Mouse (Mus musculus) left cerebral cortex, adult 11 months (tissue): ENCODE results near the gene Amot.

ENCODE experiments used
- DNase-seq: peaks from one replicate; pipeline ENCODE4 v3.0.0; 2022; ENCODE audit warnings: low spot score

The Amot gene

DNA sequence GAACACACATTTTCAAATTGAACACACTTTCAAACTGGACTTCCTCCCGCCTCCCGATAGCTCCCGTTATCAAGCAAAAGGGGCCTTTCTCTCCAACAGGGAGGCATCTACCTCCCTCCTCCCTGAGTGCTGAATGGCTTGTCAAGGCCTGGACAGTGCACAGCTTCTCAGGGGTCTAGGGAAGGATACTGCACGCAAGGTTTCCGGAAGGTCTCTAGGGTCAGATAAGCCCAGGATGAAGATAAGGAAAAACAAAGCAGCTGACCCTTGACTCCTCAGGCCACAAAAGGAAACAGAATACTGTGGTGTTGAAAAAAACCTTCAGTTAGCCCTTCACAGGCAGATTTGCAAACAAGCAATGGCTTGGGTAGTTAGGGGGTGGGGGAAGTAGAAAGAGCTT lies 22.6 kb downstream of the Amot start:
- no peak for DNase-seq

DNA sequence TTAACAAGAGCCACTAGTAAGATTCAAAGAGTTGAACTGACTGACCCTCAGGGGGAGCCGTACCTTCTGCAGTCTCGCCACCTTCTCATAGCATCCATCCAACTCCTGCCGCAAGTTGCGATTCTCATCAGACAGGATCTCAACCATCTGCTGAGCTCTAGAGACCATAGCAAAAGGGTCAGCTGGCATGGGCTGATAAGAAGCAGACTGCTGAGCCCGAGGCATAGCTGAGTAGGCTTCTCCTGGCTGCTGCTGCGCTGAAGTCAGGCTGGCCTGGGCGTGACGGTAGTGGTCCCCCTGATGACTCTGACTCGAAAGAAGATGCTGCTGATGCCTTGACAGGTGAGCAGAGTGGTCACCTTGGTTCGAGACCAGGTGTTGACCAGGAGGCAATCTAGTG lies 25.0 kb downstream of the Amot start:
- no peak for DNase-seq

DNA sequence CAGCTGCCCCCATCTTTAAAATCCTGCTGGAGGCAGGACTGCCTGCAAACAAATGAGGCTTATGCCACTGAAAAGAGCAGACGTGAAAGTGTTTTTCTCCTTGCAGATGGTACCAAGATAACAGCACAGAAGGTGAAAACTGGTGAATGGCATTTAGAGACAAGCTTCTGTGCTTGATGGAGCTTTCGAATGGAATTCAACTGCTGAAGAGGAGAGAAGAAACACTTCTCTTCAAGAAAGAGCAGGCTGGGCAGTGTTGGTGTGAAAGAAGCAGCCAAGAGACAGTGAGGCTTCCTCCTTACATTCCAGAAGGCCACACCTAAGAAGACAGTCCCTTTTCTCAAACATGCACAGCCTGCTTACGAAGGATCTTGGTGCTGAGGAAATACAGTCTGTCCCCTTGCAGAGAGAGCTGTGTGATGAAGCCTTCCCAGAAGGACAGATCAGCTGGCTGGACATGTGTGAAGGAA lies 27.2 kb downstream of the Amot start:
- no peak for DNase-seq

DNA sequence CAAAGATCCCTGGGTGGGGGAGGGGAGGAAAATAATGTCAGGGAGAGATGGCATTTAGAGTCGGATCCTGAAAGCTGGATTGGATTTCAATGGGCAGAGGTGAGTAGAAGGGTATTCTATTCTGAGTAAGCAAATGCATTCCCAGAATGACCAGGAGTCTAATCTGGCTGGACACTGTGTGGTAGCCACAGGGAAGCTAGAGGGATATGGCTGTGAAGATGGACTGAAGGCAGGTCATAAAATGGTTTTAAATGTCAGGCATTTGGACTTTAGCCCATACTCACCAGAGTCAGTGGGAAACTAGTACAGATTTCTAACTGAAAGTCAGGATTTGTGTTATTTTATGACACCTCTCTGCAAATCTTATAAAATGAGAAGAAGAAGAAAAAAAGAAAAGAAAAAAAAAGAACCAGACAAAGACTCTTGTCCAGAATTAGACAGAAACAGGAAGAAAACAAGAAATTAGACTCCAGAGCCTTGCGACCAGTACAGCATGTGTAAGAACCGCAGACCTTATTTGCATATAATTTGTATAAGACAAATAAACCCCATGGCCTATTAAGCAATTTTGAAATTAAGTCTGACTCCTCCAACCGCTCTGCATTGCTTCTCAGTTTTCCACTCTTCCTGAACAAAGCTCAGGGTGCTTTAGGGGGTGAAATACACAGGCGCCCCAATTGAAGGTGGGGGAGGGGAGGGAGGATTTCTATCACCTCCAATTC lies 27.8 kb downstream of the Amot start:
- DNase-seq: no peak

DNA sequence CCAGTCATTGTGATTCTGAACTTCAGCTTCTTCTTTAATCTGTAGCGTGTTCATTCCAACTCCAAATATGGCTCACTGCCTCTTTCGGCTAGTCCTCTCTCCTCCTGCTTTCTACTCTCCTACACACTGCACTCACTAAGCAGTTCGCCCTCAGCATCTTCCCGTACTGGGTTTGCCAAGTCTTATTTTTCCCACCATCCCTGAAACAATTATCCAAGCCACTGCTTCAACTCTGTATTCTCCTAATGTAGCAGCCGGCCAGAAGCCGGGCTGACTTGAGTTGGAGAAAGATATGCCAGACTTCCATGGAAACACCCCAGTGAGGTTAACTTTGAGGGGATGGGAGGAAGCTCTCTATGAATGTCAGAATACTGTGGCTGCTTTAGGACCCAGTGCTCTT lies 36.7 kb downstream of the Amot start:
- DNase-seq: no peak

DNA sequence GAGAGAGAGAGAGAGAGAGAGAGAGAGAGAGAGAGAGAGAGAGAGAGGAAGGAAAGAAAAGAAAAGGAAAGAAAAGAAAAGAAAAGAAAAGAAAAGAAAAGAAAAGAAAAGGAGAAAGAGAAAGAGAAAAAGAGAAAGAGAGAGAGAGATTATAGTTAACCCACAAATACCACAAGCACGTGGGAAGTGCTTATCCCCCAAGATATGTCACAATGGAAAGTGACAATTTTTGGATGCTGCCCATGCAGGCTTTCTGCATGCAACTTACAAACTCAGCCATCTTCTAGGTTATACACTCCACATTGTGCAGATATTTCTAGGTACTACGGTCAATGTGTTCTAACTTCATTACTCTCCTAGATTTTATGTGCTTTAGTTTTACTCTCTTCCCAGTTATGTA lies 41.5 kb downstream of the Amot start:
- DNase-seq: no peak

DNA sequence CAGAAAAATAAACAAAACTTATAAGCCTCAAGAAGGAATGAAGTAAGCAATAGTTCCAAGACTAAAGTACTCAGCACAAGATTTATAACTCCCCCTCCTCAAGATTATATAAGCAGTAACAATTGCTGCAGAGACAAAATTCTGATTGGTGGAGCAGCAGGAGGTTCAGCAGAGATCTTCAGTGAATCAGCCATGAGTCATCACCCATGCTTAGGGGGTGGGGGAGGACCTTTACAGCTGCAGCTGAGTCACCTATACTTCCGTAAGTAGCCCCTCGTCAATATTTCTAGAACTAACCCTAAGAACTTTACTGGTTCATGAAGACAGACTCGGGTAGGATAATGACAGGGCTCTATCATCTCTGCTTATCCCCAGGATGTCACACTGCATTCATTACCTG lies 43.6 kb downstream of the Amot start:
- DNase-seq: no peak

DNA sequence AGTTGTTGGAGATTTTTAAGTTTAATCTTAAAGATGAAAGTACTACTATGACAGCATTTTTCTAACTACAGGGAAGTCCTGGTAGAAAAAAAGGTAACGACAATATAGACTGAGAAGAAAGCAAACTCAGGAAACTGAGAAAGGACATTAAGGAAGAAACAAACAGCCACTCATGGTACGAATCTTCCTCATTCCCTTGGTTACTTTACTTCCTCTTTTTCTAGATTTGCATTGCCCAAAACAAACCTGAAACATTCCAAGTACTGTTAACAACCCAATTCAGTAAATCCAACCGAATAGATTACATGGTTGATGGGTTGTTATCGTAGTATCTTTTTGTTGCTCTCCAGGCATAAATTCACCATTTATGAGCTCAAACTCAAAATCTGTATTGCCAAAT lies 48.7 kb downstream of the Amot start:
- no peak for DNase-seq

DNA sequence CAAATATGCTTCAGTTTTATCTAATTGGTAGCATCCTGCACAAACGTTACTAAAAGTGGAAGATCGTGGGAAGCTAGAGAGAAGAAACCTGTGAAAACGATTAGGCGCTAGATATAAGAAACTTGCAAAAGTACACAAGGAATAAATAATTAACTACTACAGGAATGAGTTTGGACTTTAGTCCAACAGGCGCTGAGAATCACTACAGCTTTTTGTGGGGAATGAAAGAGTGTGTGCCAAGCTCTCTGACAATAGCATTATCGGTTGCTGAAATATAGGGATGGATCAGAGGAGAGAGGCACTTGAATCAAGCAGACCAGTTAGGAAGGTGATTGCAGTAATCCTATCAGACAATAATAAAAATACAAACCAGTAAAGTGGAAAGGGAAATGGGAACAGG lies 49.4 kb downstream of the Amot start:
- DNase-seq: no peak

DNA sequence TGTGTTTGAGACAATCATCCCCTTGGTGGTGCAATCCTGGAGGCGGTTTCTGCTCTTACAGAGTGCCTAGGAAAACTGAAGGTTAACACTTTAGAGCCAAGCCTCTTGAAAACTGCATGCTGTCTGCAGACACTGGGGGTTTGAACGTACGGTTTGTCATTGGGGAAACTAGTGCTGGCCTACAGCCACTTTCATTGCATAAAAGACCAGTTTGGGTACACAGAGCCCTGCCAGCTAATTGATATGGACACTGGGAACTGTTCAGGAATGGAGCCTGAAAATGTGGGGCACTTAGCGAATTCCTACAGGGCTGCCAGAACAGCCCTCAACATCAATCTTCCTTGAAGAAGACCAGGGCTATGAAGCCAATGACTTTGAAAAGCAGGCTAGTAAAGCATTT lies 50.2 kb downstream of the Amot start:
- DNase-seq: no peak

DNA sequence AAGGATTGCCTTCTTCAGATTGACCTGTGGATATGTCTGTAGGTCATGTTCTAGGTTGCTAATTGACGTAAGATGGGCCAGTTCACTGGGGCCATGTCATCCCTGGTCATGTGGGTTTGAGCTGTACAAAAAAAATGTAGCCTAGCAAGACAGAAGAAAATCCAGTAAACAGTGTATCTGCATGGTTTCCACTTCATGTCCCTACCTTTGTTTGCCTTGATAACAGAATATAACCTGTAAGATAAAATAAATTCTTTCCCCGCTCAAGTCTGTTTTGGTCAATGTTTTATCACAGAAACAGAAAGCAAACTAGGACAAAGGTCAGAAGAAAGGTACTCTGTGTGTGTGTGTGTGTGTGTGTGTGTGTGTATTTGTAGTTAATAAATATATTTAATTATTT lies 63.5 kb downstream of the Amot start:
- no peak for DNase-seq

DNA sequence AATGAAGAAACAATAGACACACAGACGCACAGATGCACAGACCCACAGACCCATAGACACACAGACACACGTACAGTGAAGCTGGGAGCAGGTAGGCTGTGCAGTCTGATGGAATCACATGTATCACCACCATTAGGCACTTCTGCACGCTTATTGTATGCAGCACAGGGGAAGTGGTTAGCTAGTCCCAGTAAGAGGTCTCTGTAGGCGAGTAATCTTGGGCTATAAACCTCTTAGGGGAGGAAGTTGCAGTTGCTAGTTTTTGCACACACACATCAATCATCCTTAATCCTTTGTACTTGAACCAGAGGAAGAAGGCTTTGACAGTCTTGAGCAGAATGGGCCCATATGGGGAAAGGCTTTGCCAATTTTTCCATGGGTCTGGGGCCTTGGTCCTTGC lies 71.3 kb downstream of the Amot start:
- DNase-seq: no peak

DNA sequence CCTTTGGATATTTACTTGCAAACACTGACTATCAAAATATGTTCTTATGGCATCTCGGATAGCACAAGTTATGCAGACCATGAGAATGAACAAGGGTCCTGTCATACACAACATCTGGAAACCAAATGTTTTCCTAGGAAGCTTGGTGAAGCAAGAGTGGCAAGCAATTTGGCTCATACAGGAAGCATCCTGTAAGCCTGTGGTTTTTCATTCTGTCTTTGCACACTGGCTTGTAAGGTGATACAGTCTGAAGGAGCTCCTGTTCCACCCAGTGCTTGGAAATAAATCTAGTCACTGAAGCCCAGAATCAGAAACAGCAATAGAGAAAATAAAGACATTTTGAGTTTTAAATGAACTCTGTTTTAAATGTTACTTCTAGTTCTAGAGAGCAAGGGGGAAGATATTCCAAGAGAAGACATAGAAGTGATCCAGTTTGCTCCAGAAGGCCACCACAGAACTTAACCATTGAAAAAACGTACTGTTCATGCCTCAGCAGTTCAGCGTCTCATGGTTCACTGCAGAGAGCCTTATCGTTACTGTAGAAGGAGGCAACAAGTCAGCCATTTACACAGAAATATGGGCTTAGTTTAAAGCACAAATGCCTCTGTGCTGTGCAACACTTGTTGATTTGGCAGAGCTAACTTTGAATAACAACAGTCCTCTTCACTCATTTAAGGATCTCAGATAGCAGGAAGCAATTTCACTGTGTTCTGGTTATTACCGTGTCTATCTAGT lies 74.0 kb downstream of the Amot start:
- no peak for DNase-seq

DNA sequence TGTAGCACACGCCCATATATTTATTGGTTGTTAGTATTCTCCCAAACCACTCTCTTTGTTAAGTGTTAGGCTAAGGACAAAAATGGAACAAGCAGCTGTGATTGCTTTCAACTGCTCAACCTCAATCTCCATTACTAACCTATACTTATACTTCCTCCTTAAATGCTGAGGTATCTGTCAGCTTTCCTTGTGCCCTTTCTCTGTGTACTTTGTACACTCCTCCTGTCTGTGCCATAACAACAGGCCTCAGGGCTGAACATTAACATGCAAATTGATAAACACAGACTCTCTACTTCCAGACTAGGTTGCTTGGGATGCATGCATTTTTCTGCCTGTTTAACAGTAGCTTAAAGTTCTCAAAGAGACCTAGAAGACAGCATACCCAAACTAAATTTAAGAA lies 76.2 kb downstream of the Amot start:
- no peak for DNase-seq

DNA sequence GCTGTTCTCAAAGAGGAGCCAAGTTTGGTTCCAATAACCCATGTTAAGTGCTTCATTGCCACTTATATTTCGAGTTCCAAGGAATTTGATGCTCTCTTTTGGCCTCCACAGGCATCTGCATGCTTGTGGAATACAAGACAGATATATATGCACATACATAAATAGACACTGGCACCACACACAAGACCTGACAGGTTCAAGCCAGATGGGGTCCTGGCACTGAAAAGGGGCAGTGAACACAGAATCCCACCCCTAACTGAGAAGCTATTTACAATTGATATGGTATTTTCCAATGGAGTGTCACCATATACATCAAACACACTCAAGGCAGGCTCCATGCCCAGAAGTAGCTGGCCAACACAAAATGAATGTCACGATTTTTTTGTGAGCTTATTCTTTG lies 81.0 kb downstream of the Amot start:
- DNase-seq: no peak

DNA sequence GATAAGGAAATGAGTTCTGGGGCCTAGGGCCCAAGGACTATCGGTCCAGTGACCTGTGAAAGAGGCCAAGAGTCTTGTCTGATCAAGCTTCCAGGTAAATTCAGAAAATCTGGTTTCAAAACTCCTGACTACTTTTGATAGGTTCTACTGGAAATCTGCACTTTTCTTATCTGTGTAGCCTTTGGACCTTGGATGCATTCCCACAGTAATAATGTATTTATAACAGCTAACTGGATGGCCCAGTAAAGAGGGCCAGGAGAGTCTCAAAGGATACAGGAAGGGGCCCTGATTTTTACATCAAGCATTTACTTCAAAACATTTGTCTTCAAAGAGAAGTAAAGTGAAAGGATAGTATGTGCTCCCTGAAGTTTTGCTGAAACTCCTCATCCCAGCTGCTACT lies 90.7 kb downstream of the Amot start:
- no peak for DNase-seq

DNA sequence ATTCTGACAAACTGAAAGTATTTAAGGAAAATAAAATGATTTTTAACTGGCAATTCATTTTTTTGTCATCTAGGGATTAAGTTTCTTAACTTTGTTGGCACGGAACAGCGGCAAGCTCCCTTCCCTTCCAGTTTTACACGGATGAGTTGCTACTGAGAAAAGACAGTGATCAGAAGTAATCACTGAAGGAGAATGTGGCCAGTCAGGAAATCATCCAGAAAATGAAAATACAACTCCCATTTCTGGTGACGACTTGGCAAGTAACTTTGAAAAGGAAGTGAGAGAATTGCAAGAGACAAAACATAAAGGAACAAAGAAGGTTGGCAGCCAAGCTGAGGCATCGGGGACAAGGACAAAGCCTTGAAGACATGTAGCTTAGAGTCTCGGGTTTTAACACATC lies 93.6 kb downstream of the Amot start:
- DNase-seq: no peak

DNA sequence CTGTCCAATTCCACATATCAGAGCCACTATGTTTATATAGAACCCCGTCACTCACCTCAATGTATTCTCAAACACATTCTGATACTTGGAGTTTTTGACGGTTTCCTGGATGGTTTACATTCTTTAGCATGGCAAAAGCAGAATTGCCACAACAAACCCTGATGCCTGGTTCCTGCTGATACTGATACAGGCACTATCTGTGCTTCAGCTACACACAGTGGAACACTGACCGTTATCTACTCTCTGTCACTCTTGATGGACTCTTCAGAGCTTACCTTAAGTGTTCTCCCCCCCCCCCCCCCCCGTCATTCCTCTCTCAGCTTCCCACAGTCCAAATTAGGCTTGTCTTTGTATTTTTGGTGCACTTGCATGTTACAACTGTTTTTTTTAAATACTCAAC lies 98.9 kb downstream of the Amot start:
- DNase-seq: no peak

DNA sequence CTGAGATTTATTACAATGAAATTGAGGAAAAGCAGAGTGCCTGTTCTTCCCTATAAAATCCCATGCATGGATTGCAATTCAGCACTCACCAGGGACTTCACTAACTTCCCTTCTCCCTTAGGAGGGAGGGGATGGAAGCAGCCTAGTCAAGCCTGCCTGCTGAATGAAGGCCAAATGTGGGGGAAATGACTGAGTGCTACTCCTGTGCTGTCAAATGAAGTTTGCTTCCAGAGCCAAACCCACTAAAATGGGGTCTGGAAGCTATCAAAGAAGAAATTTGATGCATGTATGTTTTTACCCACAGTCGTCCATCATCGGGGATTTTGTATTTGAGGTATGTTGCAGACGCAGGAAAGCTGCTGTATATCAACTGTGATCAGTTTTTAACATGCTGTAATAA lies 103.1 kb downstream of the Amot start:
- no peak for DNase-seq

DNA sequence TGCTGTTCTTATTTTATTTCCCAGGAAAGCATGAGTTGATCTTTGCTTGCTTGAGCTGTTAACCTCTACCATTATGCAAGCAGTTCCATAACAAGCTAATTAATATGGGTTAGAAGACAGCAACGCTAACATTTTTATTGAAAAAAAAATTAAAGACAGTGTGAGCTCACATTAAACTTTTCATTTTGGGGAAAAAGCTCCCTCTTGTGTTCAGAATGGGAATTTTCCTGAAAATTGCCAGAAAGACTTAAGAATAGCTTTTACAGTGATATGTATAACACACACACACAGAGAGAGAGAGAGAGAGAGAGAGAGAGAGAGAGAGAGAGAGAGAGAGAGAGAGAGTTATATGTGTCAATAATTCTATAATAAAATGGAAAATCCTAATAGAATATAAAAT lies 105.7 kb downstream of the Amot start:
- DNase-seq: no peak
